Mouse (Mus musculus) neural tube, embryonic 11.5 days (tissue): Measurements from ENCODE around the gene Spock2. TPM values are rescaled to one million over a fixed set of nuclear protein-coding genes. Genes with fewer than 3 reads are reported as not detected.
"Not testable (repeated sequence)": the region's sequence is repeated elsewhere in the genome, so short reads cannot be mapped to it uniquely, and the experiment has no call there.

Experiments
- ATAC-seq: fragments of 200-750 bp; cut with Nextera tagmentation; 2 replicates; pipeline ENCODE4 v1.8.0; 2017; ENCODE audit warnings: moderate number of reproducible peaks, mild to moderate bottlenecking, moderate TSS enrichment, moderate library complexity; ENCODE audit not compliant: insufficient read depth, low FRiP score, low TSS enrichment
- DNase-seq: peaks from one replicate; pipeline ENCODE4 v3.0.0-alpha.2; 2015; ENCODE audit warnings: low spot score
- H3K27ac ChIP-seq: fragments of 300-500 bp; sonication (generic); 2 replicates; pipeline ENCODE4 v1.5.1; 2014; ENCODE audit warnings: low read depth, mild to moderate bottlenecking, low read length
- H3K27me3 ChIP-seq: fragments of 300-500 bp; sonication (generic); 2 replicates; pipeline ENCODE4 v1.6.1; 2014; ENCODE audit warnings: mild to moderate bottlenecking, low read length, mixed read lengths; ENCODE audit not compliant: control insufficient read depth, insufficient read depth
- H3K36me3 ChIP-seq: fragments of 300-500 bp; sonication (generic); 2 replicates; pipeline ENCODE4 v1.6.1; 2014; ENCODE audit warnings: mild to moderate bottlenecking, low read length, moderate library complexity, mixed read lengths; ENCODE audit not compliant: control insufficient read depth, insufficient read depth
- H3K4me1 ChIP-seq: fragments of 300-500 bp; sonication (generic); 2 replicates; pipeline ENCODE4 v1.6.1; 2014; ENCODE audit warnings: low read length, mixed read lengths; ENCODE audit not compliant: control insufficient read depth, insufficient read depth
- H3K4me2 ChIP-seq: fragments of 300-500 bp; sonication (generic); 2 replicates; pipeline ENCODE4 v1.6.1; 2014; ENCODE audit warnings: low read depth, mild to moderate bottlenecking, moderate library complexity
- H3K4me3 ChIP-seq: fragments of 300-500 bp; sonication (generic); 2 replicates; pipeline ENCODE4 v1.5.1; 2014; ENCODE audit warnings: low read depth, low read length
- H3K9ac ChIP-seq: fragments of 300-500 bp; sonication (generic); 2 replicates; pipeline ENCODE4 v1.6.1; 2014; ENCODE audit warnings: mild to moderate bottlenecking, low read length
- H3K9me3 ChIP-seq: fragments of 300-500 bp; sonication (generic); 2 replicates; pipeline ENCODE4 v1.6.1; 2016; ENCODE audit warnings: low read length; ENCODE audit not compliant: control insufficient read depth
- WGBS: fragments of 180-500 bp; shearing (Covaris S2); extraction: QIAGEN DNeasy Blood & Tissue Kit; methylation state at CpG from one replicate; pipeline ENCODE4 v1.1.7; 2014; 5-methylcytosine and 5-hydroxymethylcytosine counted together
- polyA plus RNA-seq: library from polyadenylated mRNA; unstranded; fragments of >200 nt; fragmentation: Nextera tagmentation; extraction: Ambion mirVana; gene quantifications from 2 replicates; pipeline ENCODE4 v1.2.1, GENCODE M21; 2014

Gene Spock2
- polyA plus RNA-seq, 1 experiment from 2014 or later = 40.1 TPM

DNA sequence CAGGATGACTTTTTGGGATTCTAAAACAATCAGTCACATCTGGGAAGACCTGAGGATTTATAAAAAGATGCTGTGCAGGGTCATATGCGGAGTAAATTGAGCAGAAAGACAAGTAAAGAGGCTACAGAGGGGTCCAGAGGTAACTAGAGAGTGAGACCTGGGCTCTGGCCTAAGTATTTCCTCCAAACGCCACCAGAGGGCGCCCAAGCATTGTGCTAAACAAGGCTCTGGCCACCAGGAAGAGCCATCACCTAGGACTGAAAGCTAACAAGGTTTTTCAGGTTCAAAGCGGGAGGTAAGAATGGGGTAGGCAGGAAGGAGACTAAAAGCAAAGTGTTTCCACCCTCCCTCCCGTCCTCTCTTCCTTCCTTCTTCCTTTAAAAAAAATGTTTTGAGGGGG lies 42.1 kb downstream of the Spock2 start:
- H3K27me3 ChIP-seq = no peaks in the 10 kb centered on the region
- no peak overlapping the region for H3K4me3 ChIP-seq
- no peak overlapping the region for H3K27ac ChIP-seq
- 1% methylated on average over 5 of the region's 5 CpGs for WGBS
- no peak overlapping the region for H3K9ac ChIP-seq
- no peaks in the 10 kb centered on the region for H3K36me3 ChIP-seq
- DNase-seq (peak; percentile 85), ATAC-seq (no peak)
- H3K9me3 ChIP-seq = no peaks in the 10 kb centered on the region
- no peak overlapping the region for H3K4me2 ChIP-seq
- H3K4me1 ChIP-seq = no peaks in the 10 kb centered on the region; the same call in 1 of the 2 replicates

DNA sequence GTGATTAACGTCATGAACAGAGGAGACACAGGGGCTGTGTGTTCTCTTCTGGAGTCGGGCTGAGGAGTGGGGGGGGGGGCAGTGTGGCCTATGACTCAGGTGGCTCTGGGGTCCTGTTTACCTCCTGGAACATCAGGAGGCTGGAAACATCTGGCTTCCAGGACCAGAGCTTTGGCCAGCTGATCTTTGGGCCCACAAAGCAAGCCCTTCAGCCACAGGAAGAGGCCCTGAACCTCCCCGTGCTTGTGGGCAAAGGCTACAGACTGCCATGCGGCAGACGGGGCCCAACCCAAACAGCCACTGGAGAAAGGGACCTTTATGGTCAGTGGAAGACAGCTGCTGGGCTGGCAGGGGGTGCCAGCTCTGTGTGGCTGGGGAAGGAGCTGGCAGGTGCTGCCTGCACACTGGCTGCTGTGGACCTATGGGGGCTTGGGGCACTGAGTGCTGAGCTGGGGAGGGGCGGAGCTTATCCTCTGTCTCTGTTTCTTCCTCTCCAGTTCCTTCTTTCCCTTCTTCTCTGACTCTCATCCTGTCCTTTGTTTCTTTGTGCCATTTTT lies 45.2 kb downstream of the Spock2 start:
- Histone ChIP-seq H3K9ac (no peak overlapping the region), H3K27ac (no peak overlapping the region), H3K4me3 (no peak overlapping the region), H3K9me3 (no peaks in the 10 kb centered on the region), H3K36me3 (no peaks in the 10 kb centered on the region), H3K4me1 (no peaks in the 10 kb centered on the region; the same call in 1 of the 2 replicates), H3K4me2 (no peak overlapping the region), H3K27me3 (no peaks in the 10 kb centered on the region)
- WGBS = 64% methylated on average over 6 of the region's 6 CpGs
- DNase-seq (no peak), ATAC-seq (0 out of 2 replicates have a peak, but pooled peaks have one; percentile 31)

DNA sequence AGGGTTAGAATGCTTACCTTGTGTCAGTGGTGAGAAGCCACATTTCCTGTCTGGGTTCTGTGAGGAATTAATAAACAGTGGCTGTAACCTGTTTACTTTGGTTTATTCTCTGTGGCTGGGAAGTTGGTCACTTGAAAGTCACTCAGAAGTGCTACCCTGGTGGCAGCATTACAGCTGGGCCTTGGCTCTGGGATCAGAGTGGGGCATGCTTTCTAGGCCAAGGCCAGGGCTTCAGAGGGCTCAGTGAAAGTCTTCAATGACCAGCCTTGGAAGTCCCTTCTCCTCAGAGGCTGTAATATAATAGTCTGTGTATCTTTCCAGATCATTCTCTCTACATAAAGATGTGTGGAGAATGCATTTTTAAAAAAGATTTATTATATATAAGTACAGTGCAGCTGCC lies 50.0 kb downstream of the Spock2 start:
- H3K4me2 ChIP-seq = no peak overlapping the region
- H3K27me3 ChIP-seq = no peaks in the 10 kb centered on the region
- H3K9me3 ChIP-seq = no peaks in the 10 kb centered on the region
- H3K4me3 ChIP-seq = no peak overlapping the region
- ATAC-seq (no peak), DNase-seq (no peak)
- H3K27ac ChIP-seq = no peak overlapping the region
- no peak overlapping the region for H3K9ac ChIP-seq
- H3K36me3 ChIP-seq = no peaks in the 10 kb centered on the region
- no peaks in the 10 kb centered on the region; the same call in 1 of the 2 replicates for H3K4me1 ChIP-seq

DNA sequence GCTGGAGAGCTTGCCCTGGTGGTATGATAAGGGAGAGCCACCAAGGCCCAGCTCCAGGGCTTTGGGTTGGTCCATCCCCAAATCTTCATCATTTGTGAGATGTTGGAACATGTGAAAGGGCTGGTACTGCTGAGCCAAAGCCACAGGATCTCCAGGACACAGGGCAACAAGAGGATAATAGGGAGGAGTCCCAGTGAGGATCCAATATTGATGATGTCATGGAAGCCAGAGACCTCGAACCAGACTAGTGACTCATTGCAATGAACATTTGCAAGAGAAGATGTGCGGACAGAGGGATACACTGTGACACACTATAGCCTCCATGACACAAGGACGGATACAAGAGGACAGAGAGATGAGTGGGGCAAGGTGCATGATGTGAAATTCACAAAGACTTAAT lies 52.1 kb downstream of the Spock2 start:
- no peak for DNase-seq

DNA sequence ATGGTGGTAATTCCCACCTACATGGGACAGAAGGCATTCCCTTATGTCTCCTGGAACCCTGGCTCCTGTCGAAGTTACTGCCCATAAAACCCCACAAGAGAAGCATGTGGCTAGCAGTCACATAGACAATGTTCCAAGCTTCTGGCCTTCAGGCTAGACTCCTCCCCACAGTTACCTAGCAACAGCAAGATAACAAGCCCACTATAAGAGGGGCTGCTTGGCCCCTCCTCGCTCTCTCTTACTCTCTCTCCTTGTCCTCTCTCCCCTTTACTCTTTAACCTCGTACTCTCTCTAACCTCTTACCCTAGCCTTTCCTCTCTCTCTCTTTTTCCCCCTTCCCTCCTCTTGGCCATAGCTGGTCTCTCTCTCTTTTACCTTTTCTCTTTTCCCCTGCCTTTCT lies 55.4 kb downstream of the Spock2 start:
- not testable (repeated sequence) for DNase-seq, H3K9ac ChIP-seq, H3K4me3 ChIP-seq, H3K9me3 ChIP-seq, H3K27ac ChIP-seq, H3K36me3 ChIP-seq, H3K4me2 ChIP-seq, H3K27me3 ChIP-seq, ATAC-seq, H3K4me1 ChIP-seq
- 65% methylated on average over 3 of the region's 3 CpGs for WGBS

More for the DNA sequence above, 52.1 kb downstream of the Spock2 start:
- no peak overlapping the region for H3K9ac ChIP-seq
- no peaks in the 10 kb centered on the region for H3K27me3 ChIP-seq
- no peaks in the 10 kb centered on the region for H3K36me3 ChIP-seq
- no peaks in the 10 kb centered on the region for H3K9me3 ChIP-seq
- no peaks in the 10 kb centered on the region for H3K4me1 ChIP-seq
- ATAC-seq = no peak
- H3K4me2 ChIP-seq = no peak overlapping the region
- H3K27ac ChIP-seq = no peak overlapping the region
- 82% methylated on average over 3 of the region's 3 CpGs for WGBS
- no peak overlapping the region for H3K4me3 ChIP-seq

DNA sequence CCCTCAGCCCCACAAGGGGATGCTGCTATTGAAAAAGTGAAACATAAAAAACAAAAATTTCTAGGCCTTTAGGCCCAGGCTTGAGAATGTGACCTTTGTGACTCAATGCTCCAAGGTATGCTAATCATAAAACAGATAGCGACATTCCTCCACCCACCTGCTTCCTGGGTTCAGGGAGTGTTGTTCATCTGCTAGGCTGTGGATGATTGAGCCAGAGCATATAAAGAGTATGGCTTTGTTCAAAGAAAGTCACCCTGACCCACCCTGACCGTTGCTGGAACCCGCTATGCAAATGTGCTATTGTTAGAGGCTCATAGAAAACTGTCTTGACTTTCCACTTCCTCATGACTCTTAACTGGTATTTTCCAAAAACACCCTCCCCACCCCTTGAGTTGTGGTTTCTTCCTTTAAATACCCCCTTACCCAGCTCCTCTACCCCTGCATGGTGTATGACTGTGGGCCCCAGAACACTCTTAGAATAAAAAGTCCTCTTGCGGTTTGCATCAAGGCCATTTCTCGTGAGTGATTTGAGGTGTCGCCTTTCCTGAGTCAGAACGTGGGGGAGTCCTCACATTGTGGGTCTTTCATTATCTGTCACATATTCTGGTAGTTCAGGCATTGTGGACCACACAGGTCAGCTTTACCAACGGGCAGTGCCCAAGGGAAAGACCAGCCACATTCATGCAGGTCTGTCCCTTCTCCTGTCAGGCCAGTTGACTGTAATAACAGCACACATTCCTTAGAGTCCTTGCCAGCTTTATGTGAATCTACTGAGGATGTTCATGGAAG lies 56.4 kb downstream of the Spock2 start:
- not testable (repeated sequence) for H3K9ac ChIP-seq, H3K9me3 ChIP-seq, DNase-seq, H3K4me3 ChIP-seq, H3K36me3 ChIP-seq, H3K4me1 ChIP-seq, ATAC-seq, H3K4me2 ChIP-seq, H3K27me3 ChIP-seq, H3K27ac ChIP-seq
- 86% methylated on average over 8 of the region's 8 CpGs for WGBS

DNA sequence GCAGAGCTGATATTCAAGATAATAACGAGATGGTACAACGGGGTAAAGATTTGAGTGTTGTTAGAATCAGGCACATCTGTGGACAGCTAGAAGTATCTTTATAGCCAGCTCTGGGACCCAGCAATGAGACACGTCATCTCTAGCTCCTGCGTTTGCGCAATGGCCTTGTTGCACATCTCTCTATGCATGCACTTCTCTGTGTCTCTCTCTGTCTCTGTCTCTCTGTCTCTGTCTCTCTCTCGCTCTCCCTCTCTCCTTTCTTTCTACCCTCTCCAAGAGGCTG lies 56.9 kb downstream of the Spock2 start:
- H3K9me3 ChIP-seq = no peaks in the 10 kb centered on the region
- ATAC-seq (no peak), DNase-seq (no peak)
- H3K27ac ChIP-seq = no peak overlapping the region
- no peak overlapping the region for H3K4me2 ChIP-seq
- no peak overlapping the region for H3K4me3 ChIP-seq
- H3K9ac ChIP-seq = no peak overlapping the region
- no peaks in the 10 kb centered on the region for H3K36me3 ChIP-seq
- H3K4me1 ChIP-seq = no peaks in the 10 kb centered on the region
- 96% methylated on average over 6 of the region's 6 CpGs for WGBS
- H3K27me3 ChIP-seq = no peaks in the 10 kb centered on the region

DNA sequence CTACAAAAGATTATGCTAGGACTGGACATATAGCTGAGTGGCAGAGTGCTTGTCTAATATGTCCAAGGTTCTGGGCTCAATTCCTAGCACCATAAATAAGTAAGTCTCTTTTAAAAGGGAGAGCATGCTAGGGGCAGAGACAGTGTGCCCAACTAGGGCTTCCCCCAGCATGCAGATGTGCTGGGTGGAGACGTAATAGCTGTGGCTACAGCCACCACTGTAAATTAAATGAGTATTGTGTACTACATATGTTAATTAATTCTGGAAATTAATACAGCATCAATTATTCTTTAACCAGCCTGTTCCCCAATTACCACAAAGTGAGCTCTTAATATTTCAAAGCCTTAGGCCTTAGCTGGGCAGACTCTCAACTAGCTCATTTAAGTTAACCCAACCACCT lies 58.9 kb downstream of the Spock2 start:
- H3K4me1 ChIP-seq = no peaks in the 10 kb centered on the region

DNA sequence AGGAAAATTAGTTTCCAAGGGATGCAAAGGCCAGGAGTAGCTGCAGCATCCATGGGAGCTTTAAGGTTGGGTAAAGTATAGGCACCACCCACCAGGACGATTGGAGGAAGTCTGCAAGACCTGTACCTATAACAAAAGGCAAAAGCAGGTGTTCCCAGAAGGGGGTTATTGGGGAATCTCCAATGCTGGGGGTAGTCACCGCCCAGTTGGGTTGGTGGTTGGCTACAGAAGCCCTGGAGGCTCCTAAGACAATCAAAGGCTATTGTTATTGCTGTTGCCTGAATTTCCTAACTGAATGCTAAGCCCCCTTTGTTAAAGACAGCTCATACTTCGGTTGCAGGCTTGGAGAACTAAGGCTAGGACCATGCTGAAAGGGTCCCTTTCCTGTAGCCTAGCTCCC lies 60.0 kb downstream of the Spock2 start:
- no peaks in the 10 kb centered on the region for H3K9me3 ChIP-seq
- no peaks in the 10 kb centered on the region for H3K4me1 ChIP-seq
- H3K4me3 ChIP-seq = no peak overlapping the region
- H3K9ac ChIP-seq = no peak overlapping the region
- no peaks in the 10 kb centered on the region for H3K27me3 ChIP-seq
- H3K4me2 ChIP-seq = no peak overlapping the region
- no peaks in the 10 kb centered on the region for H3K36me3 ChIP-seq
- 18% methylated on average over 3 of the region's 3 CpGs for WGBS
- DNase-seq (no peak), ATAC-seq (no peak)
- no peak overlapping the region for H3K27ac ChIP-seq

More for the DNA sequence above, 58.9 kb downstream of the Spock2 start:
- no peaks in the 10 kb centered on the region for H3K36me3 ChIP-seq
- H3K4me2 ChIP-seq = no peak overlapping the region
- ATAC-seq = no peak
- H3K27me3 ChIP-seq = no peaks in the 10 kb centered on the region
- no peak overlapping the region for H3K9ac ChIP-seq
- H3K27ac ChIP-seq = no peak overlapping the region
- no peak for DNase-seq
- WGBS = 97% methylated on average over 1 of the region's 1 CpGs
- H3K4me3 ChIP-seq = no peak overlapping the region
- no peaks in the 10 kb centered on the region for H3K9me3 ChIP-seq
